Mouse (Mus musculus) gastrocnemius, postnatal 14 days (tissue): ENCODE data around the gene Cpn1. TPM values are rescaled to one million over a fixed set of nuclear protein-coding genes. Genes with fewer than 3 reads are reported as not detected.
A peak's percentile ranks its signal among the peaks of the same experiment; 100 is the strongest.

Source experiments
- DNase-seq: peaks from one replicate; pipeline ENCODE4 v3.0.0; 2021; ENCODE audit warnings: mixed read lengths
- intact Hi-C: fragments of 180-260 bp; cut with DNase I; formaldehyde crosslinking; loops from one replicate; pipeline ENCODE4 v1.15.1; 2025; ENCODE audit warnings: low total_unique reads
- total RNA-seq, 2 experiments: library from RNA; stranded (reverse); gene quantifications; 2 replicates each; pipeline ENCODE4 v1.2.3; 2021

Cpn1 gene
- total RNA-seq, 2 experiments from 2014 or later: not detected

GRCm38 (mm10) chr19:43949111-43949810, 37.1 kb downstream of the Cpn1 start:
- intact Hi-C loops: loop anchor here (5.0 kb wide), 1 partner anchor 97 kb away; no protein-coding TSS in a partner anchor
- DNase-seq: no peak

GRCm38 (mm10) chr19:43944566-43944965, 41.8 kb downstream of the Cpn1 start:
- DNase-seq: no peak
- intact Hi-C loops: no loop called here

- DNase-seq: no peak
- intact Hi-C loops: no loop called here
Observed at GRCm38 (mm10) chr19:43943076-43943475, 43.3 kb downstream of the Cpn1 start.

- DNase-seq: peak; percentile 91
- intact Hi-C loops: loop anchor here (5.0 kb wide), 1 partner anchor 108 kb away; no protein-coding TSS in a partner anchor
Observed at GRCm38 (mm10) chr19:43939769-43940689, 46.3 kb downstream of the Cpn1 start, which contains the start of gene Dnmbp. TSS of gene Dnmbp (minus strand) at chr19:43940191.

GRCm38 (mm10) chr19:43939171-43939768, 47.1 kb downstream of the Cpn1 start:
- DNase-seq: no peak
- intact Hi-C loops: loop anchor here (5.0 kb wide), 1 partner anchor 107 kb away; no protein-coding TSS in a partner anchor

- intact Hi-C loops: loop anchor here (5.0 kb wide), 1 partner anchor 106 kb away; no protein-coding TSS in a partner anchor
- no peak for DNase-seq
Observed at GRCm38 (mm10) chr19:43938355-43938754, 48.0 kb downstream of the Cpn1 start.

GRCm38 (mm10) chr19:43930926-43931325, 55.4 kb downstream of the Cpn1 start:
- no peak for DNase-seq
- intact Hi-C loops: no loop called here

- intact Hi-C loops: no loop called here
- DNase-seq: no peak
Observed at GRCm38 (mm10) chr19:43930366-43930765, 56.0 kb downstream of the Cpn1 start.

- DNase-seq: no peak
- intact Hi-C loops: no loop called here
Observed at GRCm38 (mm10) chr19:43929869-43930268, 56.5 kb downstream of the Cpn1 start.

GRCm38 (mm10) chr19:43927967-43928366, 58.4 kb downstream of the Cpn1 start:
- no peak for DNase-seq
- intact Hi-C loops: no loop called here

GRCm38 (mm10) chr19:43927057-43927456, 59.3 kb downstream of the Cpn1 start:
- intact Hi-C loops: no loop called here
- no peak for DNase-seq

GRCm38 (mm10) chr19:43926141-43926987, 60.0 kb downstream of the Cpn1 start:
- intact Hi-C loops: no loop called here
- DNase-seq: no peak

- intact Hi-C loops: no loop called here
- no peak for DNase-seq
Observed at GRCm38 (mm10) chr19:43924361-43924760, 62.0 kb downstream of the Cpn1 start.

GRCm38 (mm10) chr19:43922963-43923362, 63.4 kb downstream of the Cpn1 start:
- DNase-seq: no peak
- intact Hi-C loops: no loop called here

- intact Hi-C loops: no loop called here
- DNase-seq: no peak
Observed at GRCm38 (mm10) chr19:43921410-43921809, 64.9 kb downstream of the Cpn1 start.

GRCm38 (mm10) chr19:43920453-43921300, 65.7 kb downstream of the Cpn1 start:
- intact Hi-C loops: no loop called here
- no peak for DNase-seq

- DNase-seq: no peak
- intact Hi-C loops: no loop called here
Observed at GRCm38 (mm10) chr19:43919841-43920240, 66.5 kb downstream of the Cpn1 start.

- intact Hi-C loops: no loop called here
- no peak for DNase-seq
Observed at GRCm38 (mm10) chr19:43918834-43919233, 67.5 kb downstream of the Cpn1 start.
